Mouse (Mus musculus) activated CD4-positive, CD25-positive, alpha-beta regulatory T cell, adult 4 months (primary cell): ENCODE data around the gene Dcdc2a. TPM values are rescaled to one million over a fixed set of nuclear protein-coding genes. Genes with fewer than 3 reads are reported as not detected.

ENCODE experiments used
- ATAC-seq: one replicate; pipeline ENCODE4 v1.8.0; 2017
- polyA plus RNA-seq, 2 experiments: library from polyadenylated mRNA; unstranded; fragments of 100-300 nt; shearing (Covaris generic); gene quantifications; one replicate each; pipeline ENCODE4 v1.2.1; 2017

Dcdc2a gene
- polyA plus RNA-seq, 2 experiments from 2014 or later, result not detected

GRCm38 (mm10) chr13:25097348-25097747 is 41.5 kb downstream of the Dcdc2a start:
- no peak for ATAC-seq

GRCm38 (mm10) chr13:25098578-25098977 is 42.8 kb downstream of the Dcdc2a start:
- ATAC-seq, result no peak

GRCm38 (mm10) chr13:25099508-25099907 is 43.7 kb downstream of the Dcdc2a start:
- no peak for ATAC-seq

- ATAC-seq, result no peak
These were observed 44.8 kb downstream of the Dcdc2a start for GRCm38 (mm10) chr13:25100581-25100980.

- ATAC-seq, result no peak
These were observed 49.9 kb downstream of the Dcdc2a start for GRCm38 (mm10) chr13:25105671-25106070.

GRCm38 (mm10) chr13:25106740-25107139 is 50.9 kb downstream of the Dcdc2a start:
- ATAC-seq, result no peak

GRCm38 (mm10) chr13:25108353-25108752 is 52.5 kb downstream of the Dcdc2a start:
- no peak for ATAC-seq

GRCm38 (mm10) chr13:25110592-25111095 is 54.8 kb downstream of the Dcdc2a start:
- ATAC-seq, result no peak

- ATAC-seq, result no peak
These were observed 59.7 kb downstream of the Dcdc2a start for GRCm38 (mm10) chr13:25115429-25115881.

GRCm38 (mm10) chr13:25115971-25116370 is 60.2 kb downstream of the Dcdc2a start:
- ATAC-seq, result no peak

GRCm38 (mm10) chr13:25122740-25123335 is 67.0 kb downstream of the Dcdc2a start:
- ATAC-seq, result no peak

GRCm38 (mm10) chr13:25127216-25127615 is 71.4 kb downstream of the Dcdc2a start:
- ATAC-seq, result no peak

- no peak for ATAC-seq
These were observed 72.0 kb downstream of the Dcdc2a start for GRCm38 (mm10) chr13:25127806-25128205.

- no peak for ATAC-seq
These were observed 73.0 kb downstream of the Dcdc2a start for GRCm38 (mm10) chr13:25128766-25129165.

GRCm38 (mm10) chr13:25143066-25143465 is 87.3 kb downstream of the Dcdc2a start:
- ATAC-seq, result no peak

- ATAC-seq, result no peak
These were observed 88.3 kb downstream of the Dcdc2a start for GRCm38 (mm10) chr13:25144093-25144492.

GRCm38 (mm10) chr13:25146232-25146631 is 90.4 kb downstream of the Dcdc2a start:
- no peak for ATAC-seq

- ATAC-seq, result no peak
These were observed 94.5 kb downstream of the Dcdc2a start for GRCm38 (mm10) chr13:25150154-25150781.

- no peak for ATAC-seq
These were observed 95.1 kb downstream of the Dcdc2a start for GRCm38 (mm10) chr13:25150861-25151260.

- ATAC-seq, result no peak
These were observed 104.1 kb downstream of the Dcdc2a start for GRCm38 (mm10) chr13:25159917-25160316.

- ATAC-seq, result no peak
These were observed 105.0 kb downstream of the Dcdc2a start for GRCm38 (mm10) chr13:25160804-25161203.

GRCm38 (mm10) chr13:25162594-25162993 is 106.8 kb downstream of the Dcdc2a start:
- ATAC-seq, result no peak

- ATAC-seq, result no peak
These were observed 113.1 kb downstream of the Dcdc2a start for GRCm38 (mm10) chr13:25168891-25169290.

GRCm38 (mm10) chr13:25177835-25178234 is 122.0 kb downstream of the Dcdc2a start:
- no peak for ATAC-seq
